Mouse (Mus musculus) adrenal gland, adult 10 weeks (tissue): ENCODE results near the gene Slc39a11. TPM values are rescaled to one million over a fixed set of nuclear protein-coding genes. Genes with fewer than 3 reads are reported as not detected.

Source experiments
- polyA plus RNA-seq: library from polyadenylated mRNA; stranded (reverse); fragments of 350-450 nt; fragmentation: Illumina TruSeq; extraction: RNeasy Lipid Tissue Mini Kit (QIAGEN cat#74804); gene quantifications from one replicate; pipeline ENCODE4 v1.2.3, GENCODE M21; 2014; ENCODE audit warnings: low read depth, low replicate concordance

Gene Slc39a11
- 11.0 TPM for polyA plus RNA-seq

GRCm38 (mm10) chr11:113649353-113650210 is at the start of gene Slc39a11:
Gene Slc39a11 (minus strand): TSS chr11:113650079.

GRCm38 (mm10) chr11:113683957-113684706 is 34.3 kb upstream of the Slc39a11 start, which contains the start of the genes Fam104a and D11Wsu47e:
Gene Fam104a (minus strand): TSS chr11:113684155.
Gene D11Wsu47e (plus strand): TSS chr11:113684412.

DNA sequence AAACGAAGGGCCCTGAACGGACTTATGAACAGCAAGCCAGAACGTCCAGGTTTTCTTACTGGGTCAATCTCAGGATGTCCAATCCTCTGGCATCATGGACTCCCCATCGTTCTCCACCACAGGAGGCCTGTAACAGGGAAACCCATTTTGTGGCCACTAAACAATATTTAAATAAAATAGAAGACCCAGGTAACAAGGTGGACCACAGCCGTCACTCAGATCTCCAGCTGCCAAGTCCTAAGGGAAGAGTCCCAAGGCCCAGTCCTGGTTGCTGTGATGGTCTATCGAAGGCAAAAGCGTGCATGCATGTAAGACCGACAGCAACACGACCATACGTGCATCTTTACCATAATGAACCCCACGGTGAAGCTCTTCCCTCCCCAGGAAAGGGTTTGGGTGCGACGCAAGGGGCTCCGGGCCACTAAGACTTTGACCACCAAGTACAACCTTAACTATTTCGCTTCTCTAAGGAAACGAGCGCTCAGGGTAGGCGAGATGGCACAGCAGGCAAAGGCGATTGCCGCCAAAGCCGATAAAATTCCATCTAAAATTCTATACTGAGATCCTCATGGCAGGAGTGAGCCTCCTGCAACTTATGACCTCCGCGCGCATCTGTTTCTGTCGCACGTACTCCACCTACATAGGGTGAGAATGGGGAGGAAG is 1.1 kb downstream of the Slc39a11 start, which contains the start of gene Cog1:
Cog1 (plus strand) TSS at position 480 of the 663 bp plus-strand sequence.

DNA sequence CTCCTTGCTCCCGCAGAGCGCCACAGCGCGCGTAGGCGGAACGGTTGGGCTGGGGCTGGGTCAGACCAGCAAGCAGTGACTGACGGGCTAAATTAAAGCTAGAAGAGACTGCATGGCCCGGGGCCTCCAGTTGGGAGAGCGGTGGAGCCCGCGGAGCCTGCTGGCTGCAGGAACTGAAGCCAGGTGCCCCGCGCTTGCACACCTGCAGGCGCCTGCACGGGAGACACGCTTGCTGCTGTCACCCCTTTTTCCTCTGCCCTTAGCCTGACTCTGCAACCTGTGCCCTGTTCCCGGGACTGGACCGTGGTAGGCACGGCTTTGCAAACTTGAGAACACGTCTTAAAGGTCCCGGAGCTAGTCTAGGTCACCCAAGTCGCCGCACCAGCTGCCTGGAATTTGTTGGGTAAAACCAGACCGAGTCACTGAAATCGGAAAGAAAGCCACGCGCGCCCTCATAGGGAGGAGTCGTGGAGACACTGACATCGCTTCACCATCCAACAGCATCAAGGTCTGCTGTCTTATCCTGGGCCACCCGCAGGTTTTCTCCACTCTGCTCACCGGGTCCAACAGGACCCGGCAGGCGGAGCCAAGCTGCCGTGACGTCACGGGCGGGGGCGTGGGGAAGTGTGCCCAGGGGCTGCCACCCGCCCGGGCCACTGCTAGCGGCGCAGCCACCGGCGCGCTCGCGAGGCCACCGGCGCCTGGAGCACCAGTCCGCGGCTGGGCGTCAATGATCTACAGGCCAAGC is 31.0 kb downstream of the Slc39a11 start, which contains the start of gene Sstr2:
Sstr2 (plus strand) TSS at position 671 of the 748 bp plus-strand sequence.

Other genes with a start within 250 kb of the Slc39a11 start
- gene Sstr2, start 30.7 kb downstream of the Slc39a11 start, polyA plus RNA-seq = 0.87 TPM
- gene Cog1, start 910 bp downstream of the Slc39a11 start, polyA plus RNA-seq = 2.9 TPM
- gene Fam104a, start 34.1 kb upstream of the Slc39a11 start, polyA plus RNA-seq = 18.1 TPM
- 7.3 TPM for gene D11Wsu47e, start 34.3 kb upstream of the Slc39a11 start, polyA plus RNA-seq
- gene Cpsf4l, start 59.9 kb upstream of the Slc39a11 start, polyA plus RNA-seq = not detected
- gene Cdc42ep4, start 101.8 kb upstream of the Slc39a11 start, polyA plus RNA-seq = 7.8 TPM